Mouse (Mus musculus) myocyte (in vitro differentiated cells): ENCODE measurements around the gene Fbxo17. TPM values are rescaled to one million over a fixed set of nuclear protein-coding genes. Genes with fewer than 3 reads are reported as not detected.

Experiments
- H3K27me3 ChIP-seq: one replicate; pipeline ENCODE4 v1.6.1; 2011; ENCODE audit not compliant: control insufficient read depth, insufficient read depth, insufficient read length
- H3K36me3 ChIP-seq: one replicate; pipeline ENCODE4 v1.6.1; 2011; ENCODE audit not compliant: control insufficient read depth, insufficient read depth
- H3K4me2 ChIP-seq: one replicate; pipeline ENCODE4 v1.6.1; 2011; ENCODE audit warnings: low read depth, control low read depth
- H3K4me3 ChIP-seq: one replicate; pipeline ENCODE4 v1.5.1; 2011; ENCODE audit warnings: mild to moderate bottlenecking, control low read depth, moderate library complexity
- H3K79me2 ChIP-seq: one replicate; pipeline ENCODE4 v1.6.1; 2011; ENCODE audit not compliant: control insufficient read depth, insufficient read depth
- H3ac ChIP-seq: one replicate; pipeline ENCODE4 v1.6.1; 2011; ENCODE audit not compliant: control insufficient read depth, insufficient read length
- CEBPB ChIP-seq: IDR thresholded peaks from 2 replicates; pipeline ENCODE4 v1.6.1; 2011; ENCODE audit warnings: mild to moderate bottlenecking, moderate library complexity; ENCODE audit not compliant: poor library complexity, insufficient read depth, severe bottlenecking
- E2F4 ChIP-seq: IDR thresholded peaks from one replicate; pipeline ENCODE4 v1.6.1; 2011; ENCODE audit warnings: mild to moderate bottlenecking, control low read depth, moderate library complexity; ENCODE audit not compliant: insufficient read depth
- MAX ChIP-seq: IDR thresholded peaks from one replicate; pipeline ENCODE4 v1.6.1; 2011; ENCODE audit warnings: low read depth, mild to moderate bottlenecking, control low read depth
- MYOD1 ChIP-seq, 3 experiments: IDR thresholded peaks; one replicate each; pipeline ENCODE4 v1.6.1; 2011; ENCODE audit warnings: control low read depth in 2 of 3, low read depth in 2 of 3, mild to moderate bottlenecking in 2 of 3, moderate library complexity in 1 of 3; ENCODE audit not compliant: insufficient read length in 2 of 3, control insufficient read depth in 1 of 3
- MYOG ChIP-seq, 3 experiments: IDR thresholded peaks; one replicate each; pipeline ENCODE4 v1.6.1; 2011; ENCODE audit warnings: control low read depth in 2 of 3, low read depth in 2 of 3, mild to moderate bottlenecking in 2 of 3; ENCODE audit not compliant: insufficient read length in 2 of 3, control insufficient read depth in 1 of 3, insufficient read depth in 1 of 3
- POLR2A ChIP-seq: IDR thresholded peaks from one replicate; pipeline ENCODE4 v1.6.1; 2011; ENCODE audit warnings: low read depth, mild to moderate bottlenecking, control low read depth, moderate library complexity; ENCODE audit not compliant: insufficient read length
- POLR2AphosphoS2 ChIP-seq: IDR thresholded peaks from one replicate; pipeline ENCODE4 v1.6.1; 2011; ENCODE audit warnings: low read depth, control low read depth; ENCODE audit not compliant: insufficient read length
- REST ChIP-seq: IDR thresholded peaks from one replicate; pipeline ENCODE4 v1.6.1; 2011; ENCODE audit warnings: mild to moderate bottlenecking, control low read depth, moderate library complexity; ENCODE audit not compliant: insufficient read depth, insufficient read length
- SRF ChIP-seq: IDR thresholded peaks from one replicate; pipeline ENCODE4 v1.6.1; 2011; ENCODE audit warnings: low read depth; ENCODE audit not compliant: control insufficient read depth, insufficient read length
- TCF12 ChIP-seq: IDR thresholded peaks from one replicate; pipeline ENCODE4 v1.6.1; 2011; ENCODE audit warnings: mild to moderate bottlenecking, control low read depth; ENCODE audit not compliant: poor library complexity, insufficient read depth, severe bottlenecking
- TCF3 ChIP-seq: IDR thresholded peaks from one replicate; pipeline ENCODE4 v1.6.1; 2011; ENCODE audit warnings: low read depth, control low read depth; ENCODE audit not compliant: insufficient read length
- USF1 ChIP-seq: IDR thresholded peaks from one replicate; pipeline ENCODE4 v1.6.1; 2011; ENCODE audit warnings: low read depth, mild to moderate bottlenecking, control low read depth, moderate library complexity
- polyA plus RNA-seq: library from polyadenylated mRNA; unstranded; fragments of >200 nt; fragmentation: generic; extraction: Trizol; gene quantifications from one replicate; pipeline ENCODE4 v1.2.1, GENCODE M21; 2012; ENCODE audit warnings: missing spikeins

Fbxo17 gene
- polyA plus RNA-seq, 1 experiment: 33.1 TPM

DNA sequence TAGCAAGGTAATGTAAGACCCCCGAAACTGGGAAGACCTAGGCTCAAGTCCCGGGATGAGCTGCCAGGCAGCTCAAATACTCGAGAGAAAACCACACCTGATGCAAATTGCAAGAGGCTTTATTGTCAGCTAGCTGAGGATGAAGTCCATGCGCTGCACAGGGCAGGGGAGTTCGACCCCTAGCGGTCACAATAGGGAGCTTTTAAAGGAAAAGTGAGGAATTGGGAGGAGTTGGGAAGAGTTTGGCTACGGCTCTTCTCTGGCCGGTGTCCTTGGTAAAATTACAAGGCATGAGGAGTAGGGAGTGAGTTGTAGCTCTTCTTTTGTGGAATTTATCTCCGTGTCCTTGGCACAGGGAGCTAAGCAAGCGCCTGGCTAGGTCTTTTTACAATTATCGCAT is 40.9 kb upstream of the Fbxo17 start:
- Histone ChIP-seq H3K4me3 (no peak overlapping the region), H3K79me2 (no peaks in the 10 kb centered on the region), H3K27me3 (peaks cover 8% of the 10 kb centered on the region), H3K36me3 (no peaks in the 10 kb centered on the region), H3K4me2 (no peak overlapping the region), H3ac (no peak overlapping the region)
- TF ChIP-seq E2F4 (no peak), MYOG (IDR thresholded peaks at IDR 0.05; ENCODE audit: control insufficient read depth in 1 of 3, insufficient read depth in 1 of 3, insufficient read length in 2 of 3, low read depth in 2 of 3) (no peak), POLR2A (no peak), MYOD1 (IDR thresholded peaks at IDR 0.05; ENCODE audit: control insufficient read depth in 1 of 3, insufficient read length in 2 of 3, low read depth in 2 of 3) (no peak), MAX (no peak), POLR2AphosphoS2 (no peak), SRF (no peak), USF1 (no peak), TCF3 (no peak), REST (no peak), TCF12 (no peak), CEBPB (no peak)

DNA sequence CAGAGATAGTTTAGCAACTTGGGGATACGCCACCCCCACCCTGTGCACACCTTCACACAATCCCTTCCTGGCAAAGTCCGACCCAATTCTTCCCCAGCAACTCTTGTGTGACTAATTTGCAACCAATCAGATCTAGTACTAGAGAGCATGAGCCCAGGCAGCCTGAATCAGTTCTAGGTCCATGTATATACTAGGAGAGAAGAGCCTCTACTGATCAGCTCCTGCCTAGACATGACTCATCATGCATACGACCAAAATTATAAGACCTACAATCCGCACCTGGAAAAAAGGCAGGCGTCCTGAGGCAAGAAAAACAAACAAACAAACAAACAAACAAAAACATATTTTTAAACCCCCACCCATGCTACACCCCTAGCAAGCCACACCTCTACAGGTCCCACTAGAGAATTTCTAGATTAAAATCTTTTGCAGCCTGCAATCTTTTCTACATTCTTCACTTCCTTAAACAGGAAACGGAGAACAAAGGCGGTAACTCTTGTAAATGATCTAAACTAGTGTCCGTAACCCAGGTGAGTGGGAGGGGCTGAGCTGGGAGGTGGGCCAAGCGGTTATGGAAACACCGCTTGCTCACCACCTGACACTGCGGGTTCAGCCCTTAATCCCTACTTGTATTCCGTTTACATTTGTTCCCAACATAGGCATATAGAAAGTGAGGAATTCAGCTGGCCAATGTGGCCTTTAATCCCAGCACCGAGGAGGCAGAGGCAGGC is 39.6 kb upstream of the Fbxo17 start:
- TF ChIP-seq POLR2A (no peak), REST (no peak), TCF3 (no peak), MYOD1 (IDR thresholded peaks at IDR 0.05; ENCODE audit: control insufficient read depth in 1 of 3, insufficient read length in 2 of 3, low read depth in 2 of 3) (no peak), USF1 (no peak), SRF (no peak), E2F4 (no peak), MAX (no peak), POLR2AphosphoS2 (no peak), MYOG (IDR thresholded peaks at IDR 0.05; ENCODE audit: control insufficient read depth in 1 of 3, insufficient read depth in 1 of 3, insufficient read length in 2 of 3, low read depth in 2 of 3) (no peak), CEBPB (no peak), TCF12 (no peak)
- H3K36me3 ChIP-seq: no peaks in the 10 kb centered on the region
- peaks cover 15% of the 10 kb centered on the region for H3K27me3 ChIP-seq
- no peak overlapping the region for H3ac ChIP-seq
- no peak overlapping the region for H3K4me2 ChIP-seq
- no peak overlapping the region for H3K4me3 ChIP-seq
- no peaks in the 10 kb centered on the region for H3K79me2 ChIP-seq

DNA sequence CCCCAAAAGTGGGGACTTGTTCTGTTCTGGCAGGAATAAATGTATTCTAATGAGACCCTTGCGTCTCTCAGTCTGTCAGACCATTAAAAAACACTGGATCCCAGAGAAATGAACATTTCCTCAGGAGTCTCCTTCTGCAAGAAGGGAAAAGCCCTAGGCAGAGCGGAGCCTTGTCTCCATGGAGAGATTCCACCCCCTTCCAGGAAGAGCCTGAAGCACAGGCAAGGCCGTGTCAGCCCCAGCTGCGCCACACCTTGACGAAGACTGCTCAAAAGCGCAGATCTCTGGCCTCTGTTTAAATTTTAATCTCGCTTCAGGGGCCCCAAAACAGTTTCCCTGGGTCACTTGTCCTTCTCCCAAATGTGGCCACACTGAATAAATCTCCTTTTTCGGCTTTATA is 39.0 kb upstream of the Fbxo17 start:
- Histone ChIP-seq H3K36me3 (no peaks in the 10 kb centered on the region), H3K79me2 (no peaks in the 10 kb centered on the region), H3K27me3 (peaks cover 16% of the 10 kb centered on the region), H3K4me3 (no peak overlapping the region), H3ac (no peak overlapping the region), H3K4me2 (no peak overlapping the region)
- TF ChIP-seq MAX (no peak), SRF (no peak), E2F4 (no peak), CEBPB (no peak), TCF3 (no peak), TCF12 (no peak), MYOD1 (IDR thresholded peaks at IDR 0.05; ENCODE audit: control insufficient read depth in 1 of 3, insufficient read length in 2 of 3, low read depth in 2 of 3) (no peak), REST (no peak), POLR2A (no peak), USF1 (no peak)

- TF ChIP-seq MAX (no peak), MYOG (IDR thresholded peaks at IDR 0.05; ENCODE audit: control insufficient read depth in 1 of 3, insufficient read depth in 1 of 3, insufficient read length in 2 of 3, low read depth in 2 of 3) (no peak), POLR2A (no peak)
- H3K4me3 ChIP-seq: no peak overlapping the region
- H3K79me2 ChIP-seq: no peaks in the 10 kb centered on the region
- H3ac ChIP-seq: no peak overlapping the region
- H3K27me3 ChIP-seq: peaks cover 6% of the 10 kb centered on the region
- H3K36me3 ChIP-seq: no peaks in the 10 kb centered on the region
- H3K4me2 ChIP-seq: no peak overlapping the region
Observed at GRCm38 (mm10) chr7:28691075-28691474, 25.5 kb upstream of the Fbxo17 start.

DNA sequence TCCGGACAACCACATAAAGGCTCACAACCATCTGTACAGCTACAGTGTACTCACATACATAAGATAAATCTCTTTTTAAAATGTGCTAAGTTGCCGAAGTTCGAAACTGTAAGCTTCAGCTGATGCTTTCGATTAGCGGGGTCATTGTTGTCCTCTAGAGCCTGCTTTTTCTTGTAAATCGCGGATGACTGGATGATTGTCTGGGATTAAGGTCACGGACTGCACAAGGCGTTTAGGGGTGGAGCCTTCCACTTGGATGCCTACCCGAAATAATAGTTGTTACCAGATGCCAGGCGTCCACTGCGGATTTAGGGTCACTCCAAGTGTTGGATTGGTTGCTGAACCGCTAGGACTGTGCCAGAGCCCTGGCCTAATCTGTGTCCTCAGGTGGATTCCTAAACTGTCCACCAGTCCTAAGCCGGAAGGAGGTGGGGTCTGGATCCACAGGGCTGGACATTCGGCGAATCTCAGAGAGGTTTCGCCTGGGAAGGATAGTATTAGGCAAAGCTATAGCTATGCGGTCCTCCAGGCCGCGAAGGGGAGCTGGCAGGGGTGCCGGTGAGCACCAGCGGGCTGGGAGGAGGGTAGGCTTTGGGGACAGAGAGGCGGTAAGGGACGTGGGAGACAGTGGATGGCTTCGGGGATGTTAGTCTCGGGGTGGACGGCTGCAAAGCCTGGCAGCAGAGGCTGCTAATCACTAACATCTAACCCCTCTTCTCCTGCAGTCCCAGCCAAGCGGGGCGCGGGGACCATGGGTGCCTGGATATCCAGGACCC is 23.9 kb upstream of the Fbxo17 start, which contains the start of gene Fbxo27:
Fbxo27 (plus strand) TSS at position 305 of the 776 bp plus-strand sequence.
- no peak within 1 kb of the TSS for H3K4me3 ChIP-seq
- H3K79me2 ChIP-seq: no peaks in the 10 kb centered on the region
- peaks cover 6% of the 10 kb centered on the region for H3K27me3 ChIP-seq
- H3ac ChIP-seq: no peak within 1 kb of the TSS
- no peak within 1 kb of the TSS for H3K4me2 ChIP-seq
- H3K36me3 ChIP-seq: no peaks in the 10 kb centered on the region
- TF ChIP-seq CEBPB (no peak), USF1 (no peak), TCF3 (no peak), MYOD1 (IDR thresholded peaks at IDR 0.05; ENCODE audit: control insufficient read depth in 1 of 3, insufficient read length in 2 of 3, low read depth in 2 of 3) (no peak), MYOG (IDR thresholded peaks at IDR 0.05; ENCODE audit: control insufficient read depth in 1 of 3, insufficient read depth in 1 of 3, insufficient read length in 2 of 3, low read depth in 2 of 3) (no peak), SRF (no peak), REST (no peak), TCF12 (no peak), POLR2A (no peak), MAX (no peak)
